Mouse (Mus musculus): ENCODE results near the gene Hoxb6.

Gene Hoxb6

DNA sequence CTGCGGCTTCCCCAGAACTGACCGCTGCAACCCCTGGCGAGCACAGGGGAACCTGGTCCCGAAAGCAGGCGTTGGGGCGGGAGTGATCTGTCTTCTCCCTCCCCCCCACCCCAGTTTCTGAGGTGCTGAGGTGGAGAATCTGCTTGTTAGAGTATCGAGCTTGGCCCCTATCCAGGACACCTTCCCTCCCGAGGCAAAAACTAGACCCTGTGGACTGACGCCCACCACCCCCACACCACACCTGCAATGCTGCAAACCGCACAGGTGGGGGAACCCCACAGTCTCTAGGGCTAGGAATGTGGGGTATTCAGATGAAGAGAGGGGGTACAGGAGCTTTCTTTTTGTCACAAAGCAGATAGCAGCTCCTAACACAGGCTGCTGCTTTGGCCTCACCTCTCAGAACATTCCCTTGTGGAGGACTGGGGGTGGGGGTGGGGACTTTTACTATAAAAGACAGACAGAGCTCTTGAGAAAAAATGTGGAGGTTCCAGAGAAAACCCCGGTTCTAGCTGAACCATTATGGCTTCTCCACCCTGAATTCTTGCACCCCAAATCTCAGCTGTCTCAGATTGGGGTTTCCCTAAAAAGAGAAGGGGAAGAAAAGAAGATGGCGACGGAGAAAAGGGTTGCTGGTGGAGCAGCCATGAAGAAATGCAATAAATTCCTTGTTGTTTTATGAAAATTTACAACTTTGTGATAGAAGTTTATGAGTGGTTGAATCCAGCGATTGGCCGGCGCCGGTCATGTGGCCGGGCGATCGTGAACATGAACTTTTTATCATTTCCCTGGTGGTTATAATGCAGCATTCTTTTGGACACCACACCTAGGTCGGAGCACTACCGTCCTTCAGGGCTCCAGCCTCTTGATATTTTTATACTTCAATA is at the start of gene Hoxb6:
Gene Hoxb6, plus strand, starts transcription at position 796 of the 884 bp plus-strand sequence.
- in situ Hi-C loops (cut with MboI; ENCODE audit: low sequenced_read_pairs) = loop anchor here (25.0 kb wide), 1 partner anchor 570 kb away; no protein-coding TSS in a partner anchor

DNA sequence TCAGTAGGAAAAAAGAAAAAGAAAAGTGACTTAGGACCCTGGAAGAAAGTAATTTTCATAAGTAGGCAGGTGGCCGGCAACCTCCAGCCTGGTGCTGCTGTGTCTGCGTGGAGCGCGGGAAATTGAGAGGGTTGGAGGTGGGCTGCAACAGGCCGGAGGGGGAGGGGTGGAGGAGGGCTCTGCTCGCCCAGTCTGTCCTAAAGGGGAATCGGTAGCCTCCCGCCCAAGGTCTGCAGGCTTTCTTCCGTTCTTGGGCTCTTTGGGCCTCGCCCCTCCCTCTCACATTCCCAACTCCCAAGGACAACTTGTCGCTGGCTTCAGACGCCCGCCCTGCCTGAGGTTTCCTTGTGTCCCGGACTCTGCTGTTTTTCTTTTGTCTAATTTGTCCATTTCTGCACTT is 41.4 kb upstream of the Hoxb6 start:
- in situ Hi-C loops (cut with MboI; ENCODE audit: low sequenced_read_pairs) = no loop called here

DNA sequence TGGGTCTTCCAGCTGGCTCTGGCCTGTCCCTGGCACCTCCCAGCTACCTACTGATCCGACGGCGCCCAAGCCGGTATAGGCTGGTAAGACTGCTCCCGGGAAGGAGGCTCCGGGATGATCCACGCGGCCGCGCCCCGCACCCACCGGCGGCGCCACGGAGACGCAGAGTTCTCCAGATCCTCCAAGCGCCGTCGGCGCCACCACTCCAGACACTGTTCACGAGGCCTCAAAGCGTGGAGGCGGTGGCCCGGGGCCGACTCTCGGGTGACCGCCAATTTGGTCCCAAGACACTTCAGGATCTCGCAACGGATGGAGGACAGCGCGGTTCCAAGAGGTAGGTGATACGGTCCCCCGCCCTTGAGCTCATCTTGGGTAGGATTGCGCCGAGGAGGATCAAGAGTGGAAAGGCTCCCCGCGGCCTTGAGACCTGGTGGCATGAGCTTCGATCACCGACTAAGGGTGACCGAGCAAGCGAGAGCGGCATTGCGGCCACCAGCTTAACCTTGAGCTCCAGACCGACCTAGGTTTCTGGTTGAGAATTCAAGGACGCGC is 40.7 kb upstream of the Hoxb6 start:
- in situ Hi-C loops (cut with MboI; ENCODE audit: low sequenced_read_pairs) = no loop called here

DNA sequence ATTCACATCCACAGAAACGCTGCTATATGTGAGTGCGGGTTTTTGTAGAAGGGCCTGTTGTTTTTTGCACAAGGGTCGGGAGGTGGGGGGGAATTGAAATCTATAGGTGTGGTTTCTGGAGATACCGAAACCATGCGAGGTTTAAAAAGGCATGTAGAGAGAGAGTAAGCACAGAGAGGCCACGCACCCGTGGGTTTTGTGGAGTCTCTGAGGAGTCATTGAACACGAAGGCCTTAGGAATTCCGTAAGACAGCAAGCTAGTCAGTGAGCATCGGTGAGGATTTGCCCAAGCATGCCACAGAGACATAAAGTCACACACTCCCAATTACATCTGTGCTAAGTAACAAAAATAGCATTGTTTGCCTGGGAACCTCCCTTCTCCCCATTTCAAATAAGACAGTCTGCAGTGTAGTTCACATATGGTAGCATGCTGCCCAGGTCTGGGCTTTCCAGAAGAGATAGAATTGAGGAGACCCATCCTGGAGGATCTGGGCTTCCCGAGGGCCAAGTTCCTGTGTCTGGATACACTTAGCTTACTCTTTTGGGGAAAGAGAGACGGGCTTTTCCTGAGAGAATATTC is 39.6 kb upstream of the Hoxb6 start:
- in situ Hi-C loops (cut with MboI; ENCODE audit: low sequenced_read_pairs) = no loop called here

DNA sequence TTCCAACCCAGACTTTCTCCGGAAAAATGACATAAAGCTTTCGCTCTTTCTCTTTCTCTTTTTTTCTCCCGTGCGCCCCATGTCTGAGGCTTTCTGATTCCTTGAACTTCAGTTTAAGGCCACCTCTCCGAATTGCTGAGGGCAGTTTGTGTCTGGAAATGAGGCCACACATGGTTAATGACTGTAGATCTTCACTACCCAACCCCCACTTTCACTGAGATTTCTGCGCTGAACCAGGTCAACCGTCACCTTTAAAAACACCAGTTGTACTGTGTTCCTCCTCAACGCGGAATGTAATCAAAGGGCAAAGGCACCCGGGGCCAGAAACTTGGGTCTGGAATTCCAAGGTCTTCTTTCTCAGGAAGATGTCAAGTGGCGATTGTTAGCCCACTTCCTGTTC is 38.1 kb upstream of the Hoxb6 start:
- in situ Hi-C loops (cut with MboI; ENCODE audit: low sequenced_read_pairs) = no loop called here

DNA sequence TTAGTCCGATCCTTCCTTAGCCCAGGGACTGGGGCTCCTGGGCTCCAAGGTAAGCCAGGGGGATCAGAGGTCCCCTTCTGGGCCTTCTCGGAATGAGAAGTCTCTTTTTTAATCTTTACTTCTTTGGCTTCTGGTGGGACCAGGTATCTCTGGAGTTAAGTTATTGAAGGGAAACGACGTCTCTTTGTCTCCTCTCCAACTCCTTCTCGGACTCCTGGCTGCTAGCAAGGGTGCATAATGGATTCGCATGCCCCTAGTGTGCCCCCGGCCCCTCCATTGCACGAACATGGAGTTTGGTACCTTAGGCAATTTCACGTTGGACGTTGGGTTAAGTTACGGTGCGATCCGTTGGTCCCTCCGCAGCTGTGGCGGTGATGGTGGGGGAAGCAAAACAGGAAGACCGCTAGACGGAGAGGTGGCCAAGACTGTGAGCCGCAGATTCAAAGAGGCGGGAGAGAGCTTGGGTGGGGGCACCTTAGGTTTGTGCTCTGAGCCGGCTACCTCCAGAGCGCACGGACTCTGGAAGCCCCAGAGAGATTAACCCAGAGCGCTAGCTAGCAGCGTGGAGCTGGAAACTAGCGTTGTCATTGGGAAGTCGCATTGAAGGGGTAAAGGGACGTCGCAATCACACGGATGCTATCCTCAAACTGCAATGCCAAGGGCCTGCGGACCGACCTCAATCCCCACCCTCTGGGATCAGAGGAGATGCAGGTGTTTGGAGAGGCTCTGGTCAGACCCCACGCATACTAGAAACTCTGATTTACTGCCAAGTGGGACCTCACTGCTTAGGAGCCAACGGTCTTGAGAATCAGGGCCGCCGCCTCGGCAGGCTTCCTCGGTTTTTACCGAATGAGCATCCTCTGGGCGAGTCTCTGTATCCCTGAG is 36.9 kb upstream of the Hoxb6 start:
- in situ Hi-C loops (cut with MboI; ENCODE audit: low sequenced_read_pairs) = no loop called here

DNA sequence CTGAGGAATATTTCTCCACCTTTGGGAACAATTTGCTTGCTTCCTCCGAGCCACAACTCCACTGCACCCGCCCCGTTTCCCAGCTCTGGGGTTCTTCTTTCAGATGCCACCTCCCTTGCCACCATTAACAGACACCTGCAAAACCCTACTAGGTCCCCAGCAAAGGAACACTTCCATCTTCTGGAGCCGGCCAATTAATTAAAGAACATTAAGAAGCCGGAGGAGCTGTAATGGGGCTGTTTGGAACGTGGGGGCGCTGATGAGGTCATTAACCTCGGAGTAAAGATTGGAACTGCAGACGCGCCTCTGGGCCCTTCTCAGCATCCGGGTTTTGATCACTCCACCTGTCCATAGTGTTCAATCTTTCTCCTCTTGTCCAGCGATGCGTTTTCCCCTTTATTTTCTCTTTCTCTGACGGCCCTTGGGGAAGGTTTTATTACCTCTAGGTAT is 36.3 kb upstream of the Hoxb6 start:
- in situ Hi-C loops (cut with MboI; ENCODE audit: low sequenced_read_pairs) = no loop called here

DNA sequence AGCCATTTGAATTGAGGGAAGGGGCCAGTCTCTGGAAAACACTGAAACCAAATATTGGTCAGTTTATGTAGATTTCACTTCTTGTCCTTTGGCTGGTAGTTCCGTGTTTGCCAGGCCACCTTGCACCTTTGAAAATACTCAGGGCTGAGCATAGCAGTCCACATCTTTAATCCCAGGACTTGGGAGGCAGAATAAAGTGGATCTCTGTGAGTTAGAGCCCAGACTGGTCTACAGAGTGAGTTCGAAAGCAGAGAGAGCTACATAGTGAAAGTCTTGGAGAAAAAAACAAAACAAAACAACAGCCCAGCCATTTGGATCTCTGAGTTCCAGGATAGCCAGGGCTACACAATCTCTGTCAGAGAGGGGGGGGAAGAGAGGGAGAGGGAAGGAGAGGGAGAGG is 35.1 kb upstream of the Hoxb6 start:
- in situ Hi-C loops (cut with MboI; ENCODE audit: low sequenced_read_pairs) = no loop called here

DNA sequence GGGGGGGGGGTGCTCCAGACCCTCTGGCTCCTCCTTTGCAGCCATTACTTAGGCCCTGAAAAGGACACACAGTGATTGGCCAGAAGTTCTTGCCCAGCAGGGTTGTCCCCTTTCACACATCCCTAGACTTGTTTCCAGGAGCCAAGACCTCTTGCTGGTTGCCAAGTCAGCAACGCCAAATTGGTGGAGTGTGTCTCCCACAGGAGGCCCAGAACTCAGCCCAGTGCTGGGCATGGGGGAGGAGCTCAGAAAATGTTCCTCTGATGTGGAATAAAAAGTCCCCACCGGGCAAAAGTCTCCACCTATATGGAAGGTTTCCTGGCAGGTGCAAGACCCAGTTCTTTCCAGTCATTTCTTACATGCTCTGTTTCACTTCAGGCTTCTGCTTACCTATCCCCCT is 33.2 kb upstream of the Hoxb6 start:
- in situ Hi-C loops (cut with MboI; ENCODE audit: low sequenced_read_pairs) = no loop called here

DNA sequence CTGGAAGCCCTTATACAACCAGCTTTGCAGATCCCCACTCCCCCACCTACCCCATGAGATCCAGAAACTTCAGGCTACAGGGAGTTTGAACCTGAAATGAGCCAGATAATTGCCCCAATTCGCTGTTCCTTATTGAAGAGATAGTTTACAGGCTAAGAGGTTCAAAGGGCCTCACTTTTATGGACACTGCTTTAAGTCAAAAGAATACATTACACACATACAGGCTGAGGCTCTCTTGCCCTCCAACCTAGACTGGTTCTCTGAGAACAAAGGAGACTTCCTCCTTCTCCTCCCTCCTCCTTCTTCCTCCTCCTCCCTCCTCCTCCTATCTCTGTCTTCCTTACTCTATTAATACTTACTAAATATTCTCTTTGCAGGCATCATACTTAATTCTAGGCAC is 32.8 kb upstream of the Hoxb6 start:
- in situ Hi-C loops (cut with MboI; ENCODE audit: low sequenced_read_pairs) = no loop called here

DNA sequence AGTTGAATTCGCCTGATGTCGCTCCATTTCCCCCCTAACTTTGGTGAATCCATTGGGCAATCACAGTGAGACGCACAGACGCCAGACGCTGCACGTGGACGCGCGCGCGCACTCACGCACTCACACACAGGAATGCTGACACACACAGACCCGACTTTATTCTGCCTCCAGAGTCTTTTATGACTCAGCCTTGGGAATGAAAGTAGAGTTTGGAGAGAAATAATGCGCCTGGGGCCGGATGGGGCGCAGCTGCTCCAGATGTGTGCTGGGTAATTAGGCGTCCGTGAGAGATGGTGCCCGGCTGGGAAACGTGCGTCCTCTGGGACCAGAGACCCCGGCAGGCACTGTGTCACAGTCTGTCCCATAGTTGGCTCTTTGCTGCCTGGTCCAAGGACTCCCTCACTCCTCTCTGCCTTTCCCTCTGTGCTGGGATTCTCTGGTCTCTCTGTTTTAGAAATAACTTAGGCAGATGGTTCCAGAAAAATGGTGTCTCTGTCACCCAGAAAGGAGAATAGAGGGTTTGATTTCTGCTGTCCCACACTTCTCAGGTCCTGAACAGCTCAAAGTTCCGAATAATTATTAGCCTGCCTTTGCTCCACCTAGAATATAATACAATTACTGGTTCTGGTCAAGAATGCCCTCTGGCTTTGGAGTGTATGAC is 31.8 kb upstream of the Hoxb6 start:
- in situ Hi-C loops (cut with MboI; ENCODE audit: low sequenced_read_pairs) = no loop called here

DNA sequence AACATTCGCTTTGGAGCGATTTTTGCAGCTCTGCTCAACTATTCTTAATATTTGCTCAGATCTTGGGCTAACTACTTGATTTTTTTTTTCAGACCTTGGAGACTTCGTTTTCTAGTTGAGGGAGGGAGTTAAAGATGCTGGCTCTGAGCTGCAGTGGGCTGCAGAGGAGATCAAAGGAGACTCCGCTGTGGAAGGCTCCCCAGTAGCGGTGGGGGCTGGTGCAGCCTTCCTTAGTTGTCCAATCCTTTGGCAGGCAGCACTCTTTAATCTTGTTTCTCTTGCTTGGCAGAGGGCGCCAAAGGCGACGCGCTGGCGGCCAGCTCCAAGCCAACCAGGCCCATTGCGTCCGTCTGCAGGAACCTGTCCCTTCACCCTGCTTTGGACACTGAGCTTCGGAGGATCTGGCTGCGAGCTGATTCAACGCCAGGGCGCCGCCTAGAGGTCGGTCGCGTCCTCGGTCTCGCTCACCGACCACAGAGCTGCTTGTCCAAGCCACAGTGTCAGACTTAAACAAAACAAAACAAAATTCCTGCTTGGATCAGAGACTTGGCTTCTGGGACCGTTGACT is 30.9 kb upstream of the Hoxb6 start:
- in situ Hi-C loops (cut with MboI; ENCODE audit: low sequenced_read_pairs) = no loop called here

DNA sequence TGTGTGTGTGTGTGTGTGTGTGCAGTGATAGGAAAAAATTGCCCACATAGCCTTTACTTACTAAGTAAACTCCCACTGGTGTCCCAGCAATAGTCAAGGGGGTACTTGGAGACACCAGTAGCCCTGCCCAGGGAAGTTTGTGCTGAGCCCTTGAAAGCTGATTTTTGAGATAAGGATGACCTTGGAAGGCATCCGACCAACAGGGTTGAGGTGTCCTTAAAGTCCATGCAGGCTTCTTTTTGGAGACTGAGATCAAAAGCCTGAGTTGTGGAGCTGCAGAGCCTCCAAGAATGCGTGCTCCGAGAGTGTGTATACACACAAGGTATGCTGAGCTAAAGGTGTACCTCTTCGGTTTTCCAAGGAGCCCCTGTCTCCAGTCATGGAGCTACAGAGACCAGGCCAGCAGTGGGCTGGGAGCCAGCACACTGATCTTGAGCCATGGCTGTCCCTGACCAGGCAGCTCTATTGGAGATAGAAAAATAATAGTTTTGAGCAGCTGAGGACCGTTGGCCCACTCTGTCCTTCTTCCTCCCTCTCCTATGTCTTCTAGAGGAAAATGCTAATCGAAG is 29.9 kb upstream of the Hoxb6 start:
- in situ Hi-C loops (cut with MboI; ENCODE audit: low sequenced_read_pairs) = no loop called here

DNA sequence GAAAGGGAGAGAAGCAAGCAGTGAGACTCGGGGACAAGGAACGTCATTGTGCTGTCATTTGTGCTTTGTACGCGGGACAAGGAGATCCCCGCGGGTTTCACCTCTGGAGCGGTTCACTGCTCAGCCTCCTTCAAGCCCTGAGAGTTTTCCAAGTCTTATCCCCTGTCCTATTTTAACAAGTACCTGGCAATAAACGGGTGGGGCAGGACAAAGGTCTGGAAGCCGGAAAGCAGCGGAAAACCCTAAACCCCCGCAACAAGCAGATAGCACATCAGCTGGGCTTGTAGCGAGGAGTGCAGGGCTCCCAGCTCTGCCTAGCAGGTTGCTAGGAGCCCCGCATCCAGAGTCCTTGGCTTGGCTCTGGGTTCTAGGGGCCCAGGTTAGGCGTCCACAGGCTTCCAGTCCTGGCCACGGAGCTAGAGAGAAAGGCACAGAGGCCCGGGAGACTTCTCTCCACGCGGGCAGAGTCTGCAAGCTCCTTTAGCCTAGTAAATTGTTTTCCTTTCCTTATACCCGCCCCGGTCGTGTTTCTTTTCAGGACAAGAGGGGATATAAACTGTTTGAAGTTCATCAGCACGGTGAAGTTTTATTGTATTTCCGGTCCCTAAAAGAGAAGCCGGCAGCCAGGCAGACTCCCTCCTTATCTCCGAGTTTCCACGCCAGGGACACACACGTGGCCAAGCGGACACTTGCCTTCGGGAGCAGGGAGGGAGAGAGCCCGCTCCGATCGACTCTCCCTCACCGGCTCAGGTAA is 28.5 kb upstream of the Hoxb6 start:
- in situ Hi-C loops (cut with MboI; ENCODE audit: low sequenced_read_pairs) = no loop called here

DNA sequence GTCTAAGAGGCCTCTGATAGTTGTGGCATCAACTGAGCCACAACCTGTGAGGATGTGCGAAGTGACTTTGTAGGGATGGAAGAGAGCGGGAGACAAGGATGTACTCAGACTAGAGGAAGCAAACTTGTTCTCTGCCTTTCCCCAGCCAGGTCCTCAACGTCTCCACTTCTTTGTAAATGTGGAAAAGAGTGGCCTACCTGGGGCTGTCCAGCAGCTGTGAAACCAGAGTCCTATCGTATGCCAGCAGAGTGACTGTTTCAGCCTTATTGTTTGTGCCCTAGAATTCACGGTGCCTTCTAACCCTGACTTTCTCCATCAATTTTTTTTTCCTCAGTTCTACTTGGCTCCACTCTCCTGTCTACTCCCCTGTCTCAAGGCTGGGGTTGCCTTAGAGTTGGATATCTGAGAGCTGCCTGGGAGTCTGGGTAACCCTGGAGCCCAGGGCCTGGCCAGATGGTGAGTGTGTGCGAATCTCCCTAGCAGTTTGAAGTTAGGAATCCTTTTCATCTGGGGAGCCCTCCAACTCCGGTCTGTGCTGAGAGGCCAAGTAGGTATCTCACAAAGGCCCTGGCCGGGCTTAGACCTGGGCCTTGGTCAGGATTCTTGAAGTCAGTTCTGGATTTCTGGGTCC is 27.8 kb upstream of the Hoxb6 start:
- in situ Hi-C loops (cut with MboI; ENCODE audit: low sequenced_read_pairs) = no loop called here

DNA sequence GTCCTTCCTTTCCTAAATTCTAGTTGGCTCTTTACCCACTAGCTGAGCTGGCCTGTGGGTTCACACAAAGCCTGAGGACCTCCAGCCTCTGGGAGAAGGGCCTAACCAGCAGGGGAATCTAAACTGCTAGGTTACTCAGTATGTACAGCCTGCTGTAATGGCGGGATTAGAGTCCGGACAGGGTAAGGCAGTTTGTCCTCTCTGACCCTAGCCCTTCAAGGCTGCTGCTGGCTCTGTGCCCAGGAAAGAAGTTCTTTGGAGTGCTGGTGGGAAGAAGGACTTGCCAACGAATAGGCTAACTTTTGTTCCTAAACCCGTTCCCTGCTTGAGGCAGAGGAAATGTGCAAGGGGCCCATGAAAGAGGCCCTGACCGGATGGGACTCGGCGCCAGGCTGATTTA is 26.3 kb upstream of the Hoxb6 start:
- in situ Hi-C loops (cut with MboI; ENCODE audit: low sequenced_read_pairs) = no loop called here

DNA sequence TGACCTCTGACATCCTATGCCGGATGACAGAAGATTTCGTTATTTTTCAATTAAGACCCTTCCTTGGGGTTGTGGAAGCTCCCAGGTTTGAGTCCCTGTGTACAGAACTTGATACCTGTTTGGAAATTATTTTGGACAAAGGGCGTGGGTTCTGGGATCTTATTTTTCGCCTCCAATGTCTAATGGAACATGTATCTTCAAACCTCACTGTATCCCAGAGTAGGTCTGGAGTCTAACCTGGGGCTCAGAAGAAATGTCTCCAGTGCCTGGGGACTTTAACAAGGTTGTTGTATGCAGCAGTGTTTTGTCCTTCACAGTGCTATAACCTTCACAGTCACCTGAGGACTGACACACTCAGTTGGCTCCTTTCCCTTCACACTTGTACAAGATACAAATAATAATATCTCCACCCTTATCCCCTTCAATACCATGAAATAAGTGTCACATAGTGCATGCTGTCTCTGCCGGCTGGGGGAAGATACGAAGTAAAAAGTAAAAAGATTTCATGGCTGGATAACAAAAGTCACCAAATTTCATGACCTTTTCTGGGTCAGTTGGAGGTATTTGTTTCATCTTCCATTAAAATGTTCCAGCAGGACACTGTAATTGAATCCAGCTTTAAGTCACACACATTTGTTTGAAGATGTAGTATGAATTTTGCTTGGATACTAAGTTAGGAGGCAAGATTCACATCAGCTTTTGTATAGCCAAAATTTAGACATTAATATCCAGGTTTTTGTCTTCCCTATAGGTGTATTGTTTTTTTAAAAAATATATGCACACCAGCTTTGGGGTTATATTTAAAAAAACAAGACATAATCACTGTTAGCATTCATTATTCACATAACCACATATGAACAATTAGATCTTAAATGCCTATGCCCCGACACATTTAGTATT is 25.0 kb upstream of the Hoxb6 start:
- in situ Hi-C loops (cut with MboI; ENCODE audit: low sequenced_read_pairs) = no loop called here
